Mouse (Mus musculus) limb, embryonic 14.5 days (tissue): Measurements from ENCODE around the gene S100a2. TPM values are rescaled to one million over a fixed set of nuclear protein-coding genes. Genes with fewer than 3 reads are reported as not detected.

ENCODE experiments used
- ATAC-seq: fragments of 200-750 bp; cut with Nextera tagmentation; 2 replicates; pipeline ENCODE4 v1.8.0; 2017; ENCODE audit warnings: low read depth, moderate number of reproducible peaks, moderate TSS enrichment; ENCODE audit not compliant: low FRiP score
- DNase-seq: peaks from one replicate; pipeline ENCODE4 v3.0.0-alpha.2; 2015; ENCODE audit warnings: low spot score
- H3K27ac ChIP-seq: fragments of 300-500 bp; sonication (generic); replicated peaks from 2 replicates; pipeline ENCODE4 v1.5.1; 2014; ENCODE audit warnings: low read depth, mild to moderate bottlenecking, low read length, moderate library complexity, mixed read lengths
- H3K27me3 ChIP-seq: fragments of 300-500 bp; sonication (generic); 2 replicates; pipeline ENCODE4 v1.6.1; 2014; ENCODE audit warnings: low read length, mixed read lengths; ENCODE audit not compliant: control insufficient read depth, insufficient read depth
- H3K36me3 ChIP-seq: fragments of 300-500 bp; sonication (generic); 2 replicates; pipeline ENCODE4 v1.6.1; 2014; ENCODE audit warnings: mild to moderate bottlenecking, low read length, moderate library complexity, mixed read lengths; ENCODE audit not compliant: control insufficient read depth, insufficient read depth
- H3K4me1 ChIP-seq: fragments of 300-500 bp; sonication (generic); 2 replicates; pipeline ENCODE4 v1.6.1; 2014; ENCODE audit warnings: antibody characterized with exemption, low read length, mixed read lengths; ENCODE audit not compliant: control insufficient read depth, insufficient read depth
- H3K4me2 ChIP-seq: fragments of 300-500 bp; sonication (generic); replicated peaks from 2 replicates; pipeline ENCODE4 v1.6.1; 2014; ENCODE audit warnings: low read depth, mild to moderate bottlenecking, low read length, moderate library complexity; ENCODE audit not compliant: severe bottlenecking
- H3K4me3 ChIP-seq: fragments of 300-500 bp; sonication (generic); replicated peaks from 2 replicates; pipeline ENCODE4 v1.5.1; 2014; ENCODE audit warnings: low read length
- H3K9ac ChIP-seq: fragments of 300-500 bp; sonication (generic); 2 replicates; pipeline ENCODE4 v1.6.1; 2014; ENCODE audit warnings: mild to moderate bottlenecking, low read depth, low read length, moderate library complexity; ENCODE audit not compliant: severe bottlenecking
- H3K9me3 ChIP-seq: fragments of 300-500 bp; sonication (generic); 2 replicates; pipeline ENCODE4 v1.6.1; 2016; ENCODE audit warnings: low read length; ENCODE audit not compliant: control insufficient read depth
- POLR2A ChIP-seq: fragments of 200-500 bp; IDR thresholded peaks from 2 replicates; pipeline ENCODE4 v1.8.0; 2012; ENCODE audit warnings: inconsistent platforms, mild to moderate bottlenecking, moderate library complexity, borderline replicate concordance; ENCODE audit not compliant: insufficient read depth, insufficient read length; ENCODE audit errors: extremely low read depth
- WGBS: fragments of 180-500 bp; shearing (Covaris S2); extraction: QIAGEN DNeasy Blood & Tissue Kit; methylation state at CpG from one replicate; pipeline ENCODE4 v1.1.7; 2014; 5-methylcytosine and 5-hydroxymethylcytosine counted together
- polyA plus RNA-seq, 2 experiments: library from polyadenylated mRNA; depleted of rRNA in 1 of 2; stranded (reverse) in 1 of 2; unstranded in 1 of 2; fragments of >200 nt; fragmentation: Nextera tagmentation in 1 of 2; extraction: Ambion mirVana in 1 of 2; gene quantifications; 2 replicates each; pipeline versions ENCODE4 v1.2.1 to v1.2.3; 2012 to 2014

The S100a2 gene
- polyA plus RNA-seq, 2 experiments, result not detected

- H3K4me2 ChIP-seq, result no peak overlapping the region
- peaks cover 25% of the 10 kb centered on the region for H3K4me1 ChIP-seq
Observed at GRCm38 (mm10) chr3:90600458-90601195, 10.6 kb downstream of the S100a2 start.

GRCm38 (mm10) chr3:90601486-90602110 is 11.6 kb downstream of the S100a2 start, which contains the start of gene Gm42674:
Gene Gm42674 (plus strand): TSS chr3:90601904.
- 79% methylated on average over 11 of the region's 11 CpGs for WGBS
- no peak for DNase-seq

More at GRCm38 (mm10) chr3:90600458-90601195, 10.6 kb downstream of the S100a2 start:
- DNase-seq (no peak), ATAC-seq (no peak)
- 74% methylated on average over 8 of the region's 8 CpGs for WGBS
- Histone ChIP-seq H3K27me3 (no peaks in the 10 kb centered on the region), H3K9me3 (no peaks in the 10 kb centered on the region), H3K27ac (no peak overlapping the region), H3K9ac (no peak overlapping the region), H3K36me3 (no peaks in the 10 kb centered on the region), H3K4me3 (no peak overlapping the region)
- TF ChIP-seq POLR2A, result no peak

GRCm38 (mm10) chr3:90603623-90604022 is 13.6 kb downstream of the S100a2 start, which contains the start of gene S100a4:
Gene S100a4 (plus strand): TSS chr3:90603771.
- peak; percentile 64 for ATAC-seq
- Histone ChIP-seq H3K27me3 (no peaks in the 10 kb centered on the region), H3K4me1 (peaks cover 39% of the 10 kb centered on the region), H3K9me3 (no peaks in the 10 kb centered on the region), H3K27ac (peak within 1 kb of the TSS; percentile 84), H3K9ac (no peak within 1 kb of the TSS), H3K4me2 (no peak within 1 kb of the TSS), H3K4me3 (no peak within 1 kb of the TSS), H3K36me3 (no peaks in the 10 kb centered on the region)
- 36% methylated on average over 3 of the region's 3 CpGs for WGBS
- no peak for TF ChIP-seq POLR2A
- peak; percentile 68 for DNase-seq

More at GRCm38 (mm10) chr3:90601486-90602110, 11.6 kb downstream of the S100a2 start, which contains the start of gene Gm42674:
- Histone ChIP-seq H3K36me3 (no peaks in the 10 kb centered on the region), H3K4me2 (no peak within 1 kb of the TSS), H3K4me1 (peaks cover 33% of the 10 kb centered on the region), H3K9me3 (no peaks in the 10 kb centered on the region), H3K4me3 (no peak within 1 kb of the TSS), H3K9ac (no peak within 1 kb of the TSS), H3K27ac (no peak within 1 kb of the TSS), H3K27me3 (no peaks in the 10 kb centered on the region)
- no peak for TF ChIP-seq POLR2A
- ATAC-seq, result no peak

GRCm38 (mm10) chr3:90604416-90604815 is 14.4 kb downstream of the S100a2 start:
- 4% methylated on average over 4 of the region's 4 CpGs for WGBS
- no peak overlapping the region for H3K9ac ChIP-seq
- no peaks in the 10 kb centered on the region for H3K27me3 ChIP-seq
- no peaks in the 10 kb centered on the region for H3K36me3 ChIP-seq
- peak overlapping the region; percentile 84 for H3K27ac ChIP-seq
- DNase-seq, result peak; percentile 90
- no peak overlapping the region for H3K4me3 ChIP-seq
- ATAC-seq, result peak; percentile 77
- TF ChIP-seq POLR2A, result no peak
- no peaks in the 10 kb centered on the region for H3K9me3 ChIP-seq
- no peak overlapping the region for H3K4me2 ChIP-seq
- peaks cover 39% of the 10 kb centered on the region for H3K4me1 ChIP-seq

GRCm38 (mm10) chr3:90605049-90605448 is 15.0 kb downstream of the S100a2 start:
- Histone ChIP-seq H3K4me1 (peaks cover 39% of the 10 kb centered on the region), H3K4me2 (no peak overlapping the region), H3K27me3 (no peaks in the 10 kb centered on the region), H3K9ac (no peak overlapping the region), H3K9me3 (no peaks in the 10 kb centered on the region), H3K36me3 (no peaks in the 10 kb centered on the region), H3K27ac (peak overlapping the region; percentile 84), H3K4me3 (no peak overlapping the region)
- no peak for DNase-seq
- no peak for TF ChIP-seq POLR2A
- ATAC-seq, result no peak
- 71% methylated on average over 3 of the region's 3 CpGs for WGBS
